Mouse (Mus musculus): ENCODE measurements around the gene Set. TPM values are rescaled to one million over a fixed set of nuclear protein-coding genes. Genes with fewer than 3 reads are reported as not detected.

The Set gene
- polyA plus RNA-seq, 1 experiment from 2014 or later = 351 TPM

DNA sequence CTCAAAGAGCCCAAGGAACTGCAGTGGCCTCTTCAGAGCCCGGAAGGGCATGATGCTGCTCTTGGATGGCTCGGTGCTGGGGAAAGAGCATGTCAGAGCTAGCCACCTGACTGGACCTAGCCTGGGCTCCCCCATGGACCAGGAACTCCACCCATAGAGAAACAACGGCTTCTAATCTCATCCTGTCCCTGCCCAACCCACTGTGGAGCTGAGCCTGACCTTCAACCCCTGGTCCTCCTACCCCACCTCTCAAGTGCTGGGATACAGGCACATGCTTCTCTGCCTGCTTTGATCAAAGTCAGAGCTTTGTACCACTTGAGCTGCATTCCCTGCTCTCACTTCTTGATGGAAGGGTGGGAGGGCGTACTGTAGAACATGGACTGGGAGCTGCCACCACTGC lies 51.1 kb downstream of the Set start:
- DNase-seq (ENCODE audit: low spot score) (no peak), ATAC-seq (ENCODE audit: low read depth) (no peak)
- Histone ChIP-seq H3K27ac (replicated peaks; ENCODE audit: low read depth, low read length) (no peak overlapping the region), H3K4me1 (ENCODE audit: control insufficient read depth, insufficient read depth, low read length) (no peaks in the 10 kb centered on the region), H3K4me3 (ENCODE audit: low read depth, low read length) (no peak overlapping the region), H3K36me3 (ENCODE audit: control insufficient read depth, insufficient read depth, low read length) (peaks cover 89% of the 10 kb centered on the region), H3K9ac (ENCODE audit: low read depth, low read length) (no peak overlapping the region), H3K9me3 (ENCODE audit: control insufficient read depth, low read length) (no peaks in the 10 kb centered on the region), H3K27me3 (replicated peaks; ENCODE audit: control insufficient read depth, insufficient read depth, low read length) (no peaks in the 10 kb centered on the region), H3K4me2 (ENCODE audit: low read depth, low read length) (no peak overlapping the region)
- WGBS = 90% methylated on average over 4 of the region's 4 CpGs

DNA sequence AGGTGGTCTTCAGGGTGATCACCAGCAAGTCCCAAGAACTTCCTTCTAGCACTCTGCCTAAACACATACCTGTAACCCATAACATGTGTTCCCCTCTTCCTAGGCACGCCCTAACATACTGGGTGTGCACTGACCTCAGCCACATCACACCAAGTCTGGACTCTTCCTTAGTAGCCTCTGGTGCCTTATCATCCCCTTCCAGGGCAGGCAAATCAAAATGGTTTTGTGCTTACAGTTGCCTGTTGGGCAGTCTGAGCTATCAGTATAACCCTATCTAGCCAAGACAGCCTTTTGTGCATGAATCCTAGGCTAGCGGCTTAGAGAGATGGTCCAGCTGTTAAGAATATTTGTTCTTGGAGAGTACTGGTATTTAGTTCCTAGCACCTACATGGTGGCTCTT lies 54.3 kb downstream of the Set start:
- H3K27ac ChIP-seq (replicated peaks; ENCODE audit: low read depth, low read length) = no peak overlapping the region
- H3K36me3 ChIP-seq (ENCODE audit: control insufficient read depth, insufficient read depth, low read length) = peaks cover 72% of the 10 kb centered on the region
- H3K4me3 ChIP-seq (ENCODE audit: low read depth, low read length) = no peak overlapping the region
- H3K4me2 ChIP-seq (ENCODE audit: low read depth, low read length) = no peak overlapping the region
- ATAC-seq (ENCODE audit: low read depth) (no peak), DNase-seq (ENCODE audit: low spot score) (no peak)
- no peaks in the 10 kb centered on the region for H3K27me3 ChIP-seq (replicated peaks; ENCODE audit: control insufficient read depth, insufficient read depth, low read length)
- no peak overlapping the region for H3K9ac ChIP-seq (ENCODE audit: low read depth, low read length)
- no peaks in the 10 kb centered on the region for H3K9me3 ChIP-seq (ENCODE audit: control insufficient read depth, low read length)
- WGBS = 100% methylated on average over 2 of the region's 2 CpGs
- no peaks in the 10 kb centered on the region for H3K4me1 ChIP-seq (ENCODE audit: control insufficient read depth, insufficient read depth, low read length)

DNA sequence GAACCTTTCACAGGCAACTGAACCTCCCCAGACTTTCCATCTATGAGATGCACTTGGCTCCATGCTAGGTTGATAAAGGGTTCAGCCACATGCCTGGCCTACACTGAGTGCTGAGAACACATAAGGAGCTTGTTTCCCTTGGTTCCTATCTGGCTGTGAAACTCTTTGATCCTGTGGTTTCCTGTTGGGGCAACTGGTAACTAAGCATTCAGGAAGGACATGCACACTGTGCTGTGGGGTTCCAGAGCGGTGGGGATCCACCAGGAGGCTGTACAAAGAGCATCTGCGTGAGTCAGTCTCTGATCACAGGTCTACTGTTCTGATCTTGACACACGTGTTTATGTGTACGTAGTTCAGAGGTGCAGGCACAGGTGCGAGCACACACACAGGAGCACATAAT lies 55.4 kb downstream of the Set start:
- H3K9me3 ChIP-seq (ENCODE audit: control insufficient read depth, low read length) = no peaks in the 10 kb centered on the region
- H3K27me3 ChIP-seq (replicated peaks; ENCODE audit: control insufficient read depth, insufficient read depth, low read length) = no peaks in the 10 kb centered on the region
- ATAC-seq (ENCODE audit: low read depth) (no peak), DNase-seq (ENCODE audit: low spot score) (no peak)
- H3K36me3 ChIP-seq (ENCODE audit: control insufficient read depth, insufficient read depth, low read length) = peaks cover 63% of the 10 kb centered on the region
- H3K4me1 ChIP-seq (ENCODE audit: control insufficient read depth, insufficient read depth, low read length) = no peaks in the 10 kb centered on the region
- no peak overlapping the region for H3K4me3 ChIP-seq (ENCODE audit: low read depth, low read length)
- H3K9ac ChIP-seq (ENCODE audit: low read depth, low read length) = no peak overlapping the region
- H3K4me2 ChIP-seq (ENCODE audit: low read depth, low read length) = no peak overlapping the region
- no peak overlapping the region for H3K27ac ChIP-seq (replicated peaks; ENCODE audit: low read depth, low read length)
- 83% methylated on average over 5 of the region's 5 CpGs for WGBS

DNA sequence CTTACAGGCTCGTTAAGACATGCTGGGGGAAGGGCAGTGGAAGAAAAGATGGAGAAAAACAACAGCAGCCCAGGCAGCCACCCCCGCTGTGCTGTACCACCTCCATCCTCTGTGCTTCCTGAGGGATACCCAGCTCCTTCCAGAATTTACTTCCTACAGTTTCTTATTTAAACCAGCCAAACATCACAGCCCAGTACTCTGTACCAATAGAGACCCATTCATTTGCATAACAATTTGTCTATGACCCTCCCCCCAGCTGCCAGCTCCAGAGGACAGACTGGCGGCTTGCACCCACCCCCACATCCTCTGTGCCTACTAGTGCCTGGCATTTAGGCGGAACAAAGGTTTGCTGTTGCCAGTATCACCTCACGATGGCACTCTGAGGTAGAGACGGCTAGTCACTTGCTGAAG lies 62.5 kb downstream of the Set start:
- DNase-seq (ENCODE audit: low spot score) (no peak), ATAC-seq (ENCODE audit: low read depth) (no peak)
- Histone ChIP-seq H3K27me3 (replicated peaks; ENCODE audit: control insufficient read depth, insufficient read depth, low read length) (no peaks in the 10 kb centered on the region), H3K36me3 (ENCODE audit: control insufficient read depth, insufficient read depth, low read length) (peaks cover 4% of the 10 kb centered on the region; the same call in 1 of the 2 replicates), H3K4me1 (ENCODE audit: control insufficient read depth, insufficient read depth, low read length) (peaks cover 7% of the 10 kb centered on the region; the same call in 1 of the 2 replicates), H3K4me2 (ENCODE audit: low read depth, low read length) (no peak overlapping the region), H3K4me3 (ENCODE audit: low read depth, low read length) (no peak overlapping the region), H3K9ac (ENCODE audit: low read depth, low read length) (no peak overlapping the region), H3K9me3 (ENCODE audit: control insufficient read depth, low read length) (no peaks in the 10 kb centered on the region), H3K27ac (replicated peaks; ENCODE audit: low read depth, low read length) (no peak overlapping the region)
- WGBS = 37% methylated on average over 6 of the region's 6 CpGs

DNA sequence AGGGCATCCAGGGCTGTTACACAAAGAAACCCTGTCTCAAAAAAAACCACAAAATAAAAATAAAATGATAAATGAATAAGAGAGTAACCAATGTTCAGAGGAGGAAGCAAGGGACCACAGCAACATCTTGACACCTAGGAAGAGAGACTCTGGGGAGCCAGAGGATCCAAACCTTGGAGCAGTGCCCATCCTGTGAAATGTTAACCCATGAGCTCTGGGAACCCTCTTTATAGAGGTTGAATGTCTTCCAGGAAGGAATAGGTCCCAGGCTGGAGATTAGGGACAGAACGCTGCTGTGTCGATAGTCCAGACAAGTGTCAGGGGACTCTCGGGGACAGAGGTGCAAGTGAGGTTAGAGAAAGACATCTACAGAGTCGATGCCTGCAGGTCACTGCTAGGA lies 63.1 kb downstream of the Set start:
- WGBS = 85% methylated on average over 4 of the region's 4 CpGs
- Histone ChIP-seq H3K4me1 (ENCODE audit: control insufficient read depth, insufficient read depth, low read length) (peaks cover 13% of the 10 kb centered on the region), H3K27me3 (replicated peaks; ENCODE audit: control insufficient read depth, insufficient read depth, low read length) (no peaks in the 10 kb centered on the region), H3K4me3 (ENCODE audit: low read depth, low read length) (no peak overlapping the region), H3K36me3 (ENCODE audit: control insufficient read depth, insufficient read depth, low read length) (peaks cover 4% of the 10 kb centered on the region; the same call in 1 of the 2 replicates), H3K4me2 (ENCODE audit: low read depth, low read length) (no peak overlapping the region), H3K27ac (replicated peaks; ENCODE audit: low read depth, low read length) (no peak overlapping the region), H3K9ac (ENCODE audit: low read depth, low read length) (no peak overlapping the region), H3K9me3 (ENCODE audit: control insufficient read depth, low read length) (no peaks in the 10 kb centered on the region)
- ATAC-seq (ENCODE audit: low read depth) (no peak), DNase-seq (ENCODE audit: low spot score) (no peak)

Other genes with a start within 250 kb of the Set start
- 20.3 and 21.6 TPM in 2 replicates for gene Urm1, start 237.3 kb upstream of the Set start, polyA plus RNA-seq (2014; fragmentation: Nextera tagmentation; extraction: Ambion mirVana)
- gene Cercam, start 188.2 kb upstream of the Set start, polyA plus RNA-seq (2014; fragmentation: Nextera tagmentation; extraction: Ambion mirVana) = 29.2 and 32.8 TPM in 2 replicates
- 35.6 and 42.4 TPM in 2 replicates for gene Odf2, start 168.2 kb upstream of the Set start, polyA plus RNA-seq (2014; fragmentation: Nextera tagmentation; extraction: Ambion mirVana)
- 44.1 and 54.0 TPM in 2 replicates for gene Gle1, start 122.0 kb upstream of the Set start, polyA plus RNA-seq (2014; fragmentation: Nextera tagmentation; extraction: Ambion mirVana)
- 149 and 159 TPM in 2 replicates for gene Sptan1, start 91.8 kb upstream of the Set start, polyA plus RNA-seq (2014; fragmentation: Nextera tagmentation; extraction: Ambion mirVana)
- 29.0 and 33.7 TPM in 2 replicates for gene Wdr34, start 8.5 kb upstream of the Set start, polyA plus RNA-seq (2014; fragmentation: Nextera tagmentation; extraction: Ambion mirVana)
- gene Pkn3, start 20.3 kb downstream of the Set start, polyA plus RNA-seq (2014; fragmentation: Nextera tagmentation; extraction: Ambion mirVana) = 5.6 and 7.6 TPM in 2 replicates
- 26.1 and 28.9 TPM in 2 replicates for gene Zdhhc12, start 36.3 kb downstream of the Set start, polyA plus RNA-seq (2014; fragmentation: Nextera tagmentation; extraction: Ambion mirVana)
- 7.9 and 8.3 TPM in 2 replicates for gene Zer1, start 67.2 kb downstream of the Set start, polyA plus RNA-seq (2014; fragmentation: Nextera tagmentation; extraction: Ambion mirVana)
- gene Tbc1d13, start 76.4 kb downstream of the Set start, polyA plus RNA-seq (2014; fragmentation: Nextera tagmentation; extraction: Ambion mirVana) = 10.5 TPM in 2 replicates
- 21.9 and 26.5 TPM in 2 replicates for gene Endog, start 114.1 kb downstream of the Set start, polyA plus RNA-seq (2014; fragmentation: Nextera tagmentation; extraction: Ambion mirVana)
- 63.8 and 67.8 TPM in 2 replicates for gene Spout1, start 121.1 kb downstream of the Set start, polyA plus RNA-seq (2014; fragmentation: Nextera tagmentation; extraction: Ambion mirVana)
- gene Kyat1, start 148.5 kb downstream of the Set start, polyA plus RNA-seq (2014; fragmentation: Nextera tagmentation; extraction: Ambion mirVana) = 8.1 and 8.2 TPM in 2 replicates
- gene Lrrc8a, start 180.3 kb downstream of the Set start, polyA plus RNA-seq (2014; fragmentation: Nextera tagmentation; extraction: Ambion mirVana) = 39.2 and 41.3 TPM in 2 replicates
- 0.06 TPM in 1 of 2 replicates, not detected in the other for gene Gm28035, start 183.2 kb downstream of the Set start, polyA plus RNA-seq (2014; fragmentation: Nextera tagmentation; extraction: Ambion mirVana)
- 5.4 and 5.7 TPM in 2 replicates for gene Phyhd1, start 208.8 kb downstream of the Set start, polyA plus RNA-seq (2014; fragmentation: Nextera tagmentation; extraction: Ambion mirVana)
- not detected in 2 replicates for gene Gm28038, start 223.7 kb downstream of the Set start, polyA plus RNA-seq (2014; fragmentation: Nextera tagmentation; extraction: Ambion mirVana)
- gene Dolk, start 229.0 kb downstream of the Set start, polyA plus RNA-seq (2014; fragmentation: Nextera tagmentation; extraction: Ambion mirVana) = 30.2 and 30.8 TPM in 2 replicates
- 35.4 and 39.4 TPM in 2 replicates for gene Nup188, start 229.0 kb downstream of the Set start, polyA plus RNA-seq (2014; fragmentation: Nextera tagmentation; extraction: Ambion mirVana)

All from embryonic facial prominence, embryonic 14.5 days (tissue).